13 mouse cellular contexts compared by ENCODE assay signal in genomic region chr10:69439449-69439848, GRCm38 (mm10).
"Had no signal": no experiment of that assay in that cellular context is flagged by ENCODE, and none has a peak within 500 bp of the region (broad histone marks: within the 10 kb centered on the region; RNA-seq: fewer than 3 reads in every experiment).

No protein-coding gene starts in this region.

- DNase-seq: kidney, adult 11 months; kidney, adult 8-10 months; kidney, postnatal 10 days; kidney, postnatal 36 days; layer of hippocampus, postnatal 36 days; liver, embryonic 13.5 days; lung, adult 2 months; lung, postnatal 14 days; lung, postnatal 4 days; midbrain, embryonic 14.5 days; right cerebral cortex, postnatal 25 days; spleen, adult 18-20 months; thymus, postnatal 25 days had no signal
